Mouse (Mus musculus) inflammation-experienced regulatory T-cells, adult 16 weeks (primary cell): ENCODE results near the gene Reg4. TPM values are rescaled to one million over a fixed set of nuclear protein-coding genes. Genes with fewer than 3 reads are reported as not detected.

Experiments used
- polyA plus RNA-seq: library from polyadenylated mRNA; unstranded; fragments of 100-300 nt; shearing (Covaris generic); gene quantifications from one replicate; pipeline ENCODE4 v1.2.1, GENCODE M21; 2017

Reg4 gene
- polyA plus RNA-seq, result not detected

GRCm38 (mm10) chr3:98221856-98222255, at the start of gene Reg4:
Gene Reg4, plus strand, starts transcription at chr3:98222156.

GRCm38 (mm10) chr3:98280204-98280932, 58.4 kb downstream of the Reg4 start, which contains the start of gene Hmgcs2:
Gene Hmgcs2, plus strand, starts transcription at chr3:98280435.

Other genes starting within 250 kb of the Reg4 start
- gene Notch2, start 208.6 kb upstream of the Reg4 start, polyA plus RNA-seq, result 12.2 TPM
- gene Adam30, start 61.5 kb upstream of the Reg4 start, polyA plus RNA-seq, result not detected
- gene Hmgcs2, start 58.3 kb downstream of the Reg4 start, polyA plus RNA-seq, result not detected
- 167 TPM for gene Phgdh, start 117.8 kb downstream of the Reg4 start, polyA plus RNA-seq
- gene Zfp697, start 160.3 kb downstream of the Reg4 start, polyA plus RNA-seq, result not detected
- not detected for gene Gm4450, start 235.0 kb downstream of the Reg4 start, polyA plus RNA-seq